Mouse (Mus musculus): ENCODE measurements at regions not wholly inside any gene's neighbourhood (a gene's known extent, or its start where the extent isn't known, plus 50 kb on each side); places are given as distances from the start of the nearest gene placed in this dataset.
"Not testable (repeated sequence)": the region's sequence is repeated elsewhere in the genome, so short reads cannot be mapped to it uniquely, and the experiment has no call there.

- not testable (repeated sequence) for TF ChIP-seq CTCF, EP300 (IDR thresholded peaks at IDR 0.05; ENCODE audit: low read depth)
Measured at GRCm38 (mm10) chr12:115648161-115648560, 399.4 kb upstream of the Zfp386 start.
